Mouse (Mus musculus) liver, adult 2 months (tissue): Measurements from ENCODE around the gene Sacs.

Experiments used
- CTCF ChIP-seq: fragments of 200-500 bp; IDR thresholded peaks from 2 replicates; pipeline ENCODE4 v1.5.1; 2011; ENCODE audit warnings: low read depth, low read length, control low read depth
- POLR2A ChIP-seq: fragments of 200-500 bp; IDR thresholded peaks from 2 replicates; pipeline ENCODE4 v1.6.1; 2011; ENCODE audit warnings: low read length, control low read depth; ENCODE audit not compliant: insufficient read depth; ENCODE audit errors: extremely low read depth

- TF ChIP-seq CTCF (no peak), POLR2A (no peak)
Observed at GRCm38 (mm10) chr14:61125201-61125600, 13.1 kb upstream of the Sacs start.
